Mouse (Mus musculus): ENCODE data around the gene Tgfbr1. TPM values are rescaled to one million over a fixed set of nuclear protein-coding genes. Genes with fewer than 3 reads are reported as not detected.
A peak's percentile ranks its signal among the peaks of the same experiment; 100 is the strongest.
"Not testable (repeated sequence)": the region's sequence is repeated elsewhere in the genome, so short reads cannot be mapped to it uniquely, and the experiment has no call there.

Tgfbr1 gene
- total RNA-seq, 2 experiments from 2014 or later, result 8.5 to 11.1 TPM

DNA sequence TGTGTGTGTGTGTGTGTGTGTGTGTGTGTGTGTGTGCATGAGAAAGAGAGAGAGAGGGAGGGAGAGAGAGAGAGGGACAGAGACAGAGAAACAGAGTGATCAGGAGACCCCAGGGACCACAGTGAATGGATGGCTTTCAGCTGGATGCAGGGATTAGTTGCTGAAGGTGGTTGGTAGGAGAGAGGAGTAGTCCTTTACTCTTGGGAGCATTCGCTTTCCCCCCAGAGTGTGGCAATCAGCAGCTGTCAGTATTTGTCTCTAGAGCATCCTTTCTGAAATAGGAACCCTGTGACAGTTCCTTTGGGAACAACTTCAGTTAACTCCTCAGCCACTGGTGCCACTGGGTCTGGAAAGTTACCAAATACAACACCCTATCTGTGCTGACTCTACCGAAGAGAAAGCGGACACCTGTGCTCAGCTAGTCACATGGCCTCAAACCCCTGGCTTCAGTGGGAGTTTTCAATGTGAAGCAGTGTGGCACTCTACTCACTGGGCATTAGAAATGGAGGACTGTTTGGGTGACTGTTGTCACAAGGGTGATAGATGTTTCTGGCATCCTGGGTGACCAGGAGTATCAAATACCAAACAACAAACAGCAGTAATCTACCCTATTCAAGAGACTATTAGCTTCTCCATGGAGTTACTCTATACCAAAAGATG is 16.0 kb upstream of the Tgfbr1 start:
- no peak for ATAC-seq (replicated peaks; ENCODE audit: low FRiP score, low TSS enrichment, poor library complexity, severe bottlenecking)

DNA sequence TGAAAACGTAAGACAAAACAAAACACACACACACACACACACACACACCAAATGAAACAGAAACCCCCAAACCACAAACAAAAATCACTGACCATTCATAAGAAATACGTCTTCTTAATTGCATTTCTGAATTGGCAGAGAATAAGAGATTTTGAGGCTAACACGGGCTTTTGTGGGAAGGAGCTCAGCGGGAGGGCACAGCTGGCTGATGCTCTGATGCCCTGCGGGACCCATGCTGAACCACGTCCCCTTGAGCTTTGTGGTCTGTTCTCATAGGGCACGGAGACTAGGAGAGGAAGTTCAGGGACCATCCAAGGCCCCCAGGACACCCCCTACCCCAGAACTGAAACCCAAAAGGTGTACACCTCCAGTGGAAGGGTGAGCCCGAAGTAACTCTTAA is 10.4 kb upstream of the Tgfbr1 start:
- no peak for ATAC-seq (replicated peaks; ENCODE audit: low FRiP score, low TSS enrichment, poor library complexity, severe bottlenecking)

DNA sequence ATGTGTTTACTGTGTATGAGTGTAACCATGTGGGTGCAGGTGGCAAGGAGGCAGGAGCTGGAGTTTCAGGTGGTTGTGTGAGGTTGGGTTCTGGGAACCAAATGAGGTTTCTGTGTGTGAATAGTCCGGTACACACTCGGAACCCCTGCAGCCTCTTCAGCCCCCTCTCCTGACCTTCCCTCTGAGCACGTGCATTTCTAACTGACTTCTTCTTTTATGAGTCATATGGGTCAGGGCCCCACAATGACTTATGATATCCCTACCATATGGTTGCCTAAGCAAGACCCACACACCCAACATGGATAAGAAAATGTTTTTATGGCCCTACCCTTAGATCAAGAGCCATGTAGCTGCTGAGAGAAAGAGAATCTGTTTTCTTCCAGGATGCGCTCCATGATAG is 6.0 kb upstream of the Tgfbr1 start:
- ATAC-seq (replicated peaks; ENCODE audit: low FRiP score, low TSS enrichment, poor library complexity, severe bottlenecking), result no peak

DNA sequence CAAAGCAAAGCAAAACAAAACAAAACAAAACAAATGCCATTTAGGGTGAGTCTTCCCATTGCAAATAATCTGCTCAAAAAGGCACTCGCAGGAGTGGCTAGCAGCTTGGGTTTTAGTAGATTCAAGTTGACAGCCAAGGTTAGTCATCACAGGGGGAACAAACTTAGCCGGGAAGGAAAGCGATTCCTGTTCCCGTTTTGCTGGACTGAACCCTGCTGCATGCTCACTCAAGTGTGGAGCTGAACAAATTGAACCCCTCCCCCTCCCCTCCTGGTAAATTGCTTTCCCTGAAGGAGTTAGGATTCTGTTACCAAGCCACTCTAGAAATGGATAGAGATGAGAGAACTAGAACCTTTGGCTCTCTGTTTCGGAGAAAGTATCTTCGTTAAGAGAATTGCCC is 3.3 kb upstream of the Tgfbr1 start:
- no peak for ATAC-seq (replicated peaks; ENCODE audit: low FRiP score, low TSS enrichment, poor library complexity, severe bottlenecking)

DNA sequence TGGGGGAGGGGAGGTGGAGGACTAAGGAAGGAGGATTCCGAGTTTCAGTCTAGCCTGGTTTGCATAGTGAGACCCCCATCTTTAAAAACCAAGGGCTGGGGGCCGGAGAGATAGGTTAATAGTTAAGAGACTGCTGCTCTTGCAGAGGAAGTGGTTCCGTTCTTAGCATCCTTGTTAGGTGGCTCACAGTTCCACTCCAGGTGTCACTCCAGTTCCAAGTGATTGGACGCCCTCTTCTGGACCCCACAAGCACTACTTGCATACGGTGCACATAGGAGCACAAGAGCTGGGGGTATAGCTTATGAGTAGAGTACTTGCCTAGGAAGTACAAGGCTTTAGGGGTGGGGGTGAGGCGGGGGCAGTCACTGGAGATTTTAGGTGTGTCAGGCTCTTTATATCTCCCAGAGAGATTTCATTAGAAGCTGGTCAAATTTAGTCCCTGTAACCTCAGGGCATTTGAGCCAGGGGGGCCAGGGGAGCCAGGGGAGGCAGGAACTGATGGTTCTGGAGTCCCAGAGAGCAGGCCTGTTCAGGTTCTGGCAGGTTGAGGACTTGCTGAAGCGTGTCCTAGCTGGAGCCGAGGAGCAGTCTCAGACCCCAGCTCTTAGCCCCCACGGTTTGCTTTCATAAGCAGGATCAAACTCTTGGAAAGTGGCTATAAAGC is 1.5 kb upstream of the Tgfbr1 start:
- peak; percentile 65 for ATAC-seq (replicated peaks; ENCODE audit: low FRiP score, low TSS enrichment, poor library complexity, severe bottlenecking)

DNA sequence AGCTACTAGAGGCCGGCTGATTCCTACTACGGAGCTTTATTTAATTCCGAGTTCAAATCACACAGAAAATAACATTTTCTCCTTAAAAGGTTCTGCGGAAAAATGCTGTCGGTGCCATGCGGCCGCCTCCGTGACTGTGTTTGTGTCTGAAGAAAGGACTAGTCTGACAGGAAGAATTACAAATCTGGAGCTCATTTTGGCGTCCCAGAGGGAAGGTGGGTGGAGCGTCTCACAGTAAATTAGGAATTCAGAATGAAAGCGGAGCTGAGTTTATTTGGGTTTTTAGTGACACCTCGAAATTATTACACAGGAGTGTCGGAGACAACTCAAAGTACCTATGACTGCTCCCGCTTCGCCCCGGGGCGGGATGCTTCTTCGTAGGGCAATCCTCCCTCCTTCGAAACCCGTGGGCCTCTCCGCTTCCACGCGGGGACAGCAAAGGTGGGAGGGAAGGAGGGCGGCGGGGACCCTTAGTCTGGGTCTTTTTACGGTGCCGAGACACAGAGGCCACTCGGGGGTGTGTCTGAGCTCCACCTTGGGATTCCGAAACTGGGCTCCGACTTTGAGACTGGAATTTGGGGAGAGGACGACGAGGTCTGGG is 861 bp upstream of the Tgfbr1 start:
- 0 out of 2 replicates have a peak, but pooled peaks have one; percentile 6 for ATAC-seq (replicated peaks; ENCODE audit: low FRiP score, low TSS enrichment, poor library complexity, severe bottlenecking)

DNA sequence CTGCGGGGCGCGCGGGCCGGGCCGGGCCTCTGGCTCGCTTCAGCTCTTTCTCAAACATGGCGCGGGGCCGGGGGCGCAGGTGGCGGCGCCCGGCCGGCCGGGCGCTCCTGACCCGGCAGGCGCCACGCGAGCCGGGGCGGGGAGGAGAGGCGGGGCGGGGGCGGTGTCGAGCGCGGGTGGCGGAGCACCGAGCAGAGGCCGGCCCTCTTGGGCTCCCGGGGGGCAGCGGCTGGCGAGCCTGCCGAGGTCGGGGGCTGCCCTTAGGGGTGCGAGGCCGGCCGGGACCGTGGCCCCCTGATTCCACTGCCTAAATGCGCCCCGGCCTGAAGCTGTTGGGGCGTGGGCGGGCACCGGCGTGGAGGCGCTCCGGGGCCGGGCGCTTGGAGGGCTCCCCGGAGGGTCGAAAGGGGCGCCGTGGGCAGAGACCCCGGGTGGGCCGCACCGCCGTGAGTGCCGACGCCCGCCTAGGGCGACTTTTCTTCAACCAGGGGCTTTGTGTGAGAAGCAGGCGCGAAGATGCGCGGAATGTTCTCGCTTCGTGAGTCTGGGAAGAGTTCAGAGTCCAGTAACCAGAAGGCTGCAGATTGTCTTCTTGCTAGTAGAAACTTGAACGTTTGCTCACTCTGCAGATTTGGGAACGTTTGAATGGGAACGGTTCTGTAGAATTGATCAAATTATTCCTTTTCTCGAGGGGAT is 542 bp downstream of the Tgfbr1 start:
- ATAC-seq (replicated peaks; ENCODE audit: low FRiP score, low TSS enrichment, poor library complexity, severe bottlenecking), result no peak

DNA sequence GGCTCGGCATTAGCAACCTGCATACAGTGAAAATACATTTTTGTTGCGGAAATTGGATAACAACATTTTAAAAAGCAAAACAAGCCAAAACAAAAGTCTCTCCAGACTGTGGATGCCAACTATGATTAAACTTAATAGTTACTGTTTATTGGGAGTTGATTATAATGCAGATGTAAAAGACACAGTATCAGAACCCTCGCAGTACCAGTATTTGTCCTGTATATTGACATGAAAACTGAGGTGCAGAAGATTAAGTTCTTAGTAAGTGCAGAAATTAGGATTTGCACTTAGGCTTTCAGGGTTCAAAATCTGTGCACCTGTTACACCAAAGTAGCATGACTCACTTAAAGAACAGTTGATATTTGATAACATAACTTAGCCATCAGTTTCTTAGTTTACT is 1.3 kb downstream of the Tgfbr1 start:
- no peak for ATAC-seq (replicated peaks; ENCODE audit: low FRiP score, low TSS enrichment, poor library complexity, severe bottlenecking)

DNA sequence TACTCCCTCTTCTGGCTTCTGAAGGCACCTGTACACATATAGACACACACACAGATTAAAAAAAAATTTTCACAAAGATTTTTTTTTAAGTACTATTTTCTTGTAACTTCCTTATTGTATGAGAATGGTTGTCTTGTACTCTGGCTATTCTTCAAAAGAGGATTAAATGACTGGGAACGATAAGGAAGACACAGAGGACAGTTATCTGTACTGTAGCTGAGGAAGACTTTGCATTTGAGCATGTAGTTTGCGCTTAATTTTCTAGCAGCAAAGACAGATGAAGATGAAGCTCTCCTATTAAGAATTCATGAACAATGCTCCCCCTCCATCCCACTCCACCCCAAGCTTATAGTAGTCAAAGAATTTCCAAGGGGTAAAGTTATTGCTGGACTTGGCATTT is 9.6 kb downstream of the Tgfbr1 start:
- no peak for ATAC-seq (replicated peaks; ENCODE audit: low FRiP score, low TSS enrichment, poor library complexity, severe bottlenecking)

DNA sequence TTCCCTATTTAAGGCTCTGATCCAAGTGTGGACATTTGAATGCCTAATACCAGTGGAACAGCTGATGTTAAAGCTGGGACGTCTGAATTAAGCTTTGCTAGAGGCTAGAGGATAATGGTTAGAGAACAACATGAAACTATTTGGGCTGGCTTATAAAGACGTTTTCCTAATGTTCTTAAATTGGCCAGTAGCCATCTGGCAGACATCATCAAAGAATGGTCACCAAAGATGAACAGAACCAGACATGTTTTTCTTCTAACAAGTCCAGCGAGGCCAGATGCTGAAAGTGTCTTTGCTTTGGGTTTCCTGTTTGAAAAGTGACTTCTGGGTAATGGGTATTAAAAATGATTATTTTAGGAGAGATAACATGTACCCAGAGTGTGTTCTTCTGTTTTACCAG is 10.1 kb downstream of the Tgfbr1 start:
- no peak for ATAC-seq (replicated peaks; ENCODE audit: low FRiP score, low TSS enrichment, poor library complexity, severe bottlenecking)

DNA sequence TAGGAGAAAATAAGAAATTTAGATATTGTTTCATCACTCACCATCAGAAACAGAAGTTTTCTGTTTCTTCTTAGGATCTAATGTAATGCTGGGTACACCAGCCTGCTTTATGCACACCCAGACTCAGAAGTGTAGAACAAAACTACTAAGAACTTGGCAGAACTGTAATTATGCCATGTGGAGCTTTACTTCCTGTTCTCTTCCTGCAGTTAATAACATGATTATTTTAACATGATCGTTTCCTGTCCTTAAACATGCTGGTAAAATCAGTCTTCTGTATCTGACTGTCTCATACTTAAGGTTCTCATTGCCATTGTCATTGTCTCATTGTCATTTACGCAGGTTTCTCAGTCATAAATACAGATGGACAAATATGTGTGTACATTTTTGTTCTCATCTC is 15.7 kb downstream of the Tgfbr1 start:
- ATAC-seq (replicated peaks; ENCODE audit: low FRiP score, low TSS enrichment, poor library complexity, severe bottlenecking), result no peak

DNA sequence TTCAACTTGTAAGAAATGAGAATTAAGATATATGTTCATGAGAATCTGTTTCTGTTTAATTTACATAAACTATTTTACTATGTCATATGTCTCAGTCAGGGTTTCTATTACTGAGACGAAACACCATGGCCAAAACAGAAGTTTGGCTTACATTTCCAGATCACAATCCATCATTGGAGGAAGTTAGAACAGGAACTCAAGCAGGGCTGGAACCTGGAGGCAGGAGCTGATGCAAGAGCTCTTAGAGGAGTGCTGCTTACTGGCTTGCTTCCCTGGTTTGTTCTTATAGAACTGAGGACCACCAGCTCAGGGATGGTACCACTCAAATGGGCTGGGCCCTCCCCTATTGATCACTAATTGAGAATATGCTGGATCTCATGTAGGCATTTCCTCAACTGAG is 25.7 kb downstream of the Tgfbr1 start:
- no peak for ATAC-seq (replicated peaks; ENCODE audit: low FRiP score, low TSS enrichment, poor library complexity, severe bottlenecking)

DNA sequence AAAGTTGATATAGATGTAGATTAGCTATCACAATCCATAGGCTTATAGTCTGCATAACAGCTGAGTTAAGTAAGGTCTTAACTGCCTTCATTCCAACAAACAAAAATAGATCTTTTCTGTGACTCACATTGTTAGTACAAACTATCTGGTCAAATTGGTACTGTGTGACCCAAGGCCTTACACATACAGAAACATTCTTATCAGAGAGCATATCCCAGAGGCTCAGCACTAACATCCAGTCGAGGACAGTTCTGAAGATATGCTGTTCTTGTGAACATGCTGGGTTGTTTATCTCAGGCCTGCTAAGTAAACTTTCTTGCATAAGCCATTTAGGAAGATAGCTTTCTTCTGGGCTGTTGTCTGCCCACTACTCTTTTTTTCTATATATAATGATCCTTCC is 29.4 kb downstream of the Tgfbr1 start:
- ATAC-seq (replicated peaks; ENCODE audit: low FRiP score, low TSS enrichment, poor library complexity, severe bottlenecking), result no peak

DNA sequence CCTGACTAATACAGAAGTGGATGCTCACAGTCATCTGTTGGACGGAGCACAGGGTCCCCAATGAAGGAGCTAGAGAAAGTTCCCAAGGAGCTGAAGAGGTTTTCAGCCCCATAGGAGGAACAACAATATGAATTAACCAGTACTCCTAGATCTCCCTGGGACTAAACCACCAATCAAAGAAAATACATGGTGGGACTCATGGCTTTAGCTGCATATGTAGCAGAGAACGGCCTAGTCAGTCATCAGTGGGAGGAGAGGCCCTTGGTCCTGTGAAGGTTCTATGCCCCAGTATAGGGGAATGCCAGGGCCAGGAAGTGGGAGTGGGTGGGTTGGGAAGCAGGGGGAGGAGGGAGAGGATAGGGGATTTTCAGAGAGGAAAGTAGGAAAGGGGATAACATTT is 38.9 kb downstream of the Tgfbr1 start:
- not testable (repeated sequence) for ATAC-seq (replicated peaks; ENCODE audit: low FRiP score, low TSS enrichment, poor library complexity, severe bottlenecking)

DNA sequence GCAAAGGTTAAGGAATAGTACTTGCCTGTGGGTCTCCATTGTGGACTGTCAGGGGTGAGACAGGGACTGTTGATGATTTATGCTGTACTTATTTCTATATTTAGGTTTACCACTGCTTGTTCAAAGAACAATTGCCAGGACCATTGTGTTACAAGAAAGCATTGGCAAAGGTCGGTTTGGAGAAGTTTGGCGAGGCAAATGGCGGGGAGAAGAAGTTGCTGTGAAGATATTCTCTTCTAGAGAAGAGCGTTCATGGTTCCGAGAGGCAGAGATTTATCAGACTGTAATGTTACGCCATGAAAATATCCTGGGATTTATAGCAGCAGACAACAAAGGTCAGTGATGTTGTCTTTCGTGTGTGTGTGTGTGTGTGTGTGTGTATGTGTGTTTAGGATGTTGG is 43.2 kb downstream of the Tgfbr1 start:
- no peak for ATAC-seq (replicated peaks; ENCODE audit: low FRiP score, low TSS enrichment, poor library complexity, severe bottlenecking)

DNA sequence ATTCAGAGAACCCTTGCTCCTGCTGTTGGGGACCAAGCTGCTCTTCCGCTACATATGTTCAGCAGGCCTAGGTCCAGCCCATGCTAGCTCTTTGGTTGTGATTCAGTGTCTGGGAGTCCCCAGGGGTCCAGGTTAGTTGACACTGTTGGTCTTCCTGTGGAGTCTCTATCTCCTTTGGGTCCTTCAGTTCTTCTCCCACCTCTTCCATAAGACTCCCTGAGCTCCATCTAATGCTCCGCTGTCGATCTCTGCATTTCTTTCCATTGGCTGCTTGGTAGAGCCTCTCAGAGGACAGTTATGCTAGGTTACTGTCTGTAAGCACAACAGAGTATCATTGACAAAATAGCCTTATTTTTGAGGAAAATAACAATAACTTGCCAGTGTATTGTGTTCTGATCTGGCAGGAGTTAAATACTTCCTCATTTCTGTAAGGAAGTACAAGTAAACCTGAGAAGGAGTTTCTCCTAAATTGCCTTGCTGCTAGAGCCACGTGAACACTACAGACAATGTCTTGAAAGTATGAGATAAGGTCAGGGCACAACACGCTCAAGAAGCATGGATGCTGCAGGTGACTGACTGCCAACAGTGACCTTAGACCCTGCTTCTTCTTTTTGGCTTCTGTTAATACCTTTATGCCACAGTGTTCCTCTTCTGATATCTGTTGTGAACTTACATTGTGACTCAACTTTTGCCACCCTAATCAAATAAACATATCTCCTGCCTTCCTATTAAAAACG is 45.1 kb downstream of the Tgfbr1 start:
- no peak for ATAC-seq (replicated peaks; ENCODE audit: low FRiP score, low TSS enrichment, poor library complexity, severe bottlenecking)

DNA sequence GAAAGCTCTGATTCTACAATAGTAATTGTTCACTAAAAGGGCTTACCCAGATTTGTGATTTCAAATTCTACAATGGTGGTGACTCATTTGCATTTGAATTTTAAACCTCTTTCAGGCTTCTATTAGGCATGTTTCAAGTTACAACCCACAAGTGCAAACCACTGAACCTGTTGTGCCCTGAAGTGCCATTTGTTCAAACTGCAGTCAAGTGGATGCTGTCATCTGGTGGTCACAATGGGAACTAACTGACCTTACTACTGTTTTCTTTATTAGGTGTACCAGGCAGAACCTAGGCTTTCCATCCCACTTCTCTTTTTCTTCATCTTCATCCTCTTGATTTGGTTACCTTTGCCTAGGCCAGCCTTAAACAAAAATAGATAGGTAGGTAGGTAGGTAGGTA is 46.8 kb downstream of the Tgfbr1 start:
- peak; percentile 69 for ATAC-seq (replicated peaks; ENCODE audit: low FRiP score, low TSS enrichment, poor library complexity, severe bottlenecking)

DNA sequence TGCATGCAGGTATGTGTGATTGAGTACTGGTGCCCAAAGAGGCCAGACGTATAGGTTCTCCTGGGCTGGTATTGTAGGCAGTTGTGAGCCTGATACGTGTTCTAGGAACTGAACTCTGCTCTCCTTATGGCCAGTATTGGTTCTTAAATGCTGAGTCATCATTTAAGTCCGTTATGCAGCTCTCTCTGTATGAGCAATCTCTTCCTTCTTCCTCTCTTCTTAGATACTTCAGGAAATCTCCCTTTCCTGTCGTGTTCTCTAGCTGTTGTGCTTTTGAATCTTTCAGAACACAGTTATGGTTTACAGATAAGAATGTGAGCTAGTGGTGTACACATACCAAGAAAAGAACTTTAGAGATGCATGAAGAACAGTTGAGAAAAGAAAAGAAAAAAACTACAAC is 47.3 kb downstream of the Tgfbr1 start:
- ATAC-seq (replicated peaks; ENCODE audit: low FRiP score, low TSS enrichment, poor library complexity, severe bottlenecking), result no peak

DNA sequence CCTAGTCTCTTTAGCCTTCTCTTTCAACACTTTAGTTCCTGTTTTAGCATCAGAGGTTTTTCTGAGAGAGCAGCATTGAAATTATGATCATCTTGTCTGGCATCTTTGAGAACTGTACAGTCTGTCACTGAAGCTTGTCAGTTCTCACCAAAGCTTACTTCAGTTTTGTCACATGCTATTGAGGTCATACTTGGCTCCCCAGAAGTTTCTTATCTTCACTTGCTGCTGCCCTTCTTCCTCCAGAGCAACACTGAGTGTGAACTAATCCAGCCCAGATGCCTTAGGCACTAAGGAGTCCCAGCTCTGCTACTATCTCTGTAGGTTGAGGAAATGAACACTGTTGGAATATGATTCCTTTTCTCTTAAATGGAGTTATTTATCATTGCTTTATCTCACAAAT is 49.2 kb downstream of the Tgfbr1 start:
- peak; percentile 83 for ATAC-seq (replicated peaks; ENCODE audit: low FRiP score, low TSS enrichment, poor library complexity, severe bottlenecking)

DNA sequence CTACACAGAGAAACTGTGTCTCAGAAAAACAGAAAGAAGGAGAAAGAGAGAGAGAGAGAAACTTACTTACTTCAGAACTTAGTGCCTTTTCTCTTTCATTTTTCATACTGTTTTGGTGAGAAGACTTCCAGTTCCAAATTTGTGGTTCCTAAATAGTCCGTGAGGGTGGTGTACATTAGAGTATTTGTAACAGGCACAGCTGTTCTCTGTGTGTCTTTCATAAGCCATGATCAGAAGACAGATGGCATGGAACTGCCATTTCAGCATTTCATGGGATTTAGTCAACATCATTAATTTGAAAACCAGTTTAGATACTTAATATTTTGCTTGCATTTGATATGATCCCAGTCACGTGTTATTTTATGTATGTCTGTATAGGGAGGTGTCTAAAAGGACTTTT is 51.5 kb downstream of the Tgfbr1 start:
- ATAC-seq (replicated peaks; ENCODE audit: low FRiP score, low TSS enrichment, poor library complexity, severe bottlenecking), result no peak

Data from megakaryocyte-erythroid progenitor cell, adult 5-6 weeks (primary cell).